Mouse (Mus musculus): ENCODE measurements around the gene Rnase12. TPM values are rescaled to one million over a fixed set of nuclear protein-coding genes. Genes with fewer than 3 reads are reported as not detected.
"Not testable (repeated sequence)": the region's sequence is repeated elsewhere in the genome, so short reads cannot be mapped to it uniquely, and the experiment has no call there.

Rnase12 gene
- polyA plus RNA-seq (2015; fragmentation: Nextera tagmentation; extraction: Ambion mirVana): not detected in 2 replicates

GRCm38 (mm10) chr14:51057401-51057831 is at the start of gene Rnase12:
Rnase12 (minus strand) TSS chr14:51057661.
- Histone ChIP-seq H3K4me2 (replicated peaks) (no peak within 1 kb of the TSS; the same call in 1 of the 2 replicates), H3K36me3 (no peaks in the 10 kb centered on the region), H3K4me1 (peaks cover 16% of the 10 kb centered on the region), H3K4me3 (no peak within 1 kb of the TSS), H3K9me3 (no peaks in the 10 kb centered on the region), H3K27ac (no peak within 1 kb of the TSS), H3K27me3 (no peaks in the 10 kb centered on the region), H3K9ac (no peak within 1 kb of the TSS)
- ATAC-seq (ENCODE audit: low FRiP score, low read depth): no peak
- 64% methylated on average over 9 of the region's 9 CpGs for WGBS

- H3K9ac ChIP-seq: no peak overlapping the region
- no peak overlapping the region for H3K4me2 ChIP-seq (replicated peaks)
- H3K27ac ChIP-seq: no peak overlapping the region
- no peak overlapping the region for H3K4me3 ChIP-seq
- 0 out of 2 replicates have a peak, but pooled peaks cover 8% of the 10 kb centered on the region for H3K36me3 ChIP-seq
- no peaks in the 10 kb centered on the region for H3K27me3 ChIP-seq
- ATAC-seq (ENCODE audit: low FRiP score, low read depth): no peak
- no peaks in the 10 kb centered on the region for H3K4me1 ChIP-seq
- no peaks in the 10 kb centered on the region for H3K9me3 ChIP-seq
These were observed 49.0 kb upstream of the Rnase12 start for GRCm38 (mm10) chr14:51106449-51106967.

GRCm38 (mm10) chr14:51104366-51104765 is 46.9 kb upstream of the Rnase12 start:
- no peak overlapping the region for H3K4me2 ChIP-seq (replicated peaks)
- no peaks in the 10 kb centered on the region for H3K9me3 ChIP-seq
- H3K9ac ChIP-seq: no peak overlapping the region
- 0 out of 2 replicates have a peak, but pooled peaks cover 8% of the 10 kb centered on the region for H3K36me3 ChIP-seq
- no peaks in the 10 kb centered on the region for H3K4me1 ChIP-seq
- 87% methylated on average over 2 of the region's 2 CpGs for WGBS
- ATAC-seq (ENCODE audit: low FRiP score, low read depth): no peak
- H3K27ac ChIP-seq: no peak overlapping the region
- H3K27me3 ChIP-seq: no peaks in the 10 kb centered on the region
- no peak overlapping the region for H3K4me3 ChIP-seq

- H3K9ac ChIP-seq: no peak overlapping the region
- H3K27me3 ChIP-seq: no peaks in the 10 kb centered on the region
- 63% methylated on average over 3 of the region's 3 CpGs for WGBS
- H3K4me2 ChIP-seq (replicated peaks): no peak overlapping the region
- H3K27ac ChIP-seq: no peak overlapping the region
- no peak for ATAC-seq (ENCODE audit: low FRiP score, low read depth)
- H3K9me3 ChIP-seq: no peaks in the 10 kb centered on the region
- H3K36me3 ChIP-seq: 0 out of 2 replicates have a peak, but pooled peaks cover 8% of the 10 kb centered on the region
- no peak overlapping the region for H3K4me3 ChIP-seq
- H3K4me1 ChIP-seq: no peaks in the 10 kb centered on the region
These were observed 45.8 kb upstream of the Rnase12 start for GRCm38 (mm10) chr14:51103217-51103616.

- 71% methylated on average over 9 of the region's 9 CpGs for WGBS
- H3K9ac ChIP-seq: no peak overlapping the region
- H3K36me3 ChIP-seq: 0 out of 2 replicates have a peak, but pooled peaks cover 8% of the 10 kb centered on the region
- H3K4me1 ChIP-seq: no peaks in the 10 kb centered on the region
- H3K4me3 ChIP-seq: no peak overlapping the region
- H3K9me3 ChIP-seq: no peaks in the 10 kb centered on the region
- ATAC-seq (ENCODE audit: low FRiP score, low read depth): no peak
- no peak overlapping the region for H3K4me2 ChIP-seq (replicated peaks)
- H3K27ac ChIP-seq: no peak overlapping the region
- H3K27me3 ChIP-seq: no peaks in the 10 kb centered on the region
These were observed 43.8 kb upstream of the Rnase12 start for GRCm38 (mm10) chr14:51101284-51101683.

GRCm38 (mm10) chr14:51098921-51099320 is 41.5 kb upstream of the Rnase12 start:
- no peak overlapping the region for H3K27ac ChIP-seq
- H3K9ac ChIP-seq: no peak overlapping the region
- WGBS: 93% methylated on average over 11 of the region's 11 CpGs
- no peaks in the 10 kb centered on the region for H3K36me3 ChIP-seq
- H3K4me2 ChIP-seq (replicated peaks): no peak overlapping the region
- H3K4me3 ChIP-seq: no peak overlapping the region
- H3K4me1 ChIP-seq: no peaks in the 10 kb centered on the region
- ATAC-seq (ENCODE audit: low FRiP score, low read depth): no peak
- no peaks in the 10 kb centered on the region for H3K27me3 ChIP-seq
- H3K9me3 ChIP-seq: no peaks in the 10 kb centered on the region

- ATAC-seq (ENCODE audit: low FRiP score, low read depth): peak; percentile 24; the same call in 1 of the 2 replicates
- not testable (repeated sequence) for H3K9ac ChIP-seq; H3K4me3 ChIP-seq; H3K36me3 ChIP-seq; H3K27me3 ChIP-seq; H3K27ac ChIP-seq; H3K9me3 ChIP-seq; H3K4me1 ChIP-seq; H3K4me2 ChIP-seq (replicated peaks)
- 9% methylated on average over 1 of the region's 1 CpGs for WGBS
These were observed 40.8 kb upstream of the Rnase12 start for GRCm38 (mm10) chr14:51098300-51098699.

- no peak for ATAC-seq (ENCODE audit: low FRiP score, low read depth)
- Histone ChIP-seq H3K9ac (no peak overlapping the region), H3K4me3 (no peak overlapping the region), H3K27me3 (no peaks in the 10 kb centered on the region), H3K9me3 (no peaks in the 10 kb centered on the region), H3K4me2 (replicated peaks) (no peak overlapping the region), H3K4me1 (peaks cover 8% of the 10 kb centered on the region; the same call in 1 of the 2 replicates), H3K36me3 (no peaks in the 10 kb centered on the region), H3K27ac (no peak overlapping the region)
- 57% methylated on average over 9 of the region's 9 CpGs for WGBS
These were observed 38.5 kb upstream of the Rnase12 start for GRCm38 (mm10) chr14:51095736-51096524.

- no peak overlapping the region for H3K4me3 ChIP-seq
- no peaks in the 10 kb centered on the region for H3K27me3 ChIP-seq
- ATAC-seq (ENCODE audit: low FRiP score, low read depth): no peak
- no peaks in the 10 kb centered on the region for H3K9me3 ChIP-seq
- H3K36me3 ChIP-seq: no peaks in the 10 kb centered on the region
- WGBS: 70% methylated on average over 9 of the region's 9 CpGs
- H3K4me2 ChIP-seq (replicated peaks): no peak overlapping the region
- H3K4me1 ChIP-seq: peaks cover 8% of the 10 kb centered on the region; the same call in 1 of the 2 replicates
- no peak overlapping the region for H3K9ac ChIP-seq
- no peak overlapping the region for H3K27ac ChIP-seq
These were observed 37.5 kb upstream of the Rnase12 start for GRCm38 (mm10) chr14:51094921-51095320.

- Histone ChIP-seq H3K4me1 (peaks cover 8% of the 10 kb centered on the region; the same call in 1 of the 2 replicates), H3K27me3 (no peaks in the 10 kb centered on the region), H3K9ac (no peak overlapping the region), H3K27ac (no peak overlapping the region), H3K36me3 (no peaks in the 10 kb centered on the region), H3K9me3 (no peaks in the 10 kb centered on the region), H3K4me3 (no peak overlapping the region), H3K4me2 (replicated peaks) (no peak overlapping the region)
- ATAC-seq (ENCODE audit: low FRiP score, low read depth): no peak
- WGBS: 78% methylated on average over 5 of the region's 5 CpGs
These were observed 36.8 kb upstream of the Rnase12 start for GRCm38 (mm10) chr14:51094096-51094875.

- peaks cover 8% of the 10 kb centered on the region; the same call in 1 of the 2 replicates for H3K4me1 ChIP-seq
- no peak overlapping the region for H3K4me2 ChIP-seq (replicated peaks)
- H3K4me3 ChIP-seq: no peak overlapping the region
- 24% methylated on average over 3 of the region's 3 CpGs for WGBS
- H3K36me3 ChIP-seq: no peaks in the 10 kb centered on the region
- no peaks in the 10 kb centered on the region for H3K27me3 ChIP-seq
- no peak for ATAC-seq (ENCODE audit: low FRiP score, low read depth)
- H3K9me3 ChIP-seq: no peaks in the 10 kb centered on the region
- H3K27ac ChIP-seq: no peak overlapping the region
- H3K9ac ChIP-seq: no peak overlapping the region
These were observed 36.0 kb upstream of the Rnase12 start for GRCm38 (mm10) chr14:51093496-51093895.

- H3K9me3 ChIP-seq: no peaks in the 10 kb centered on the region
- 57% methylated on average over 8 of the region's 8 CpGs for WGBS
- H3K9ac ChIP-seq: no peak overlapping the region
- no peaks in the 10 kb centered on the region for H3K27me3 ChIP-seq
- no peak for ATAC-seq (ENCODE audit: low FRiP score, low read depth)
- H3K36me3 ChIP-seq: no peaks in the 10 kb centered on the region
- no peak overlapping the region for H3K27ac ChIP-seq
- H3K4me3 ChIP-seq: peak overlapping the region; percentile 70
- peaks cover 13% of the 10 kb centered on the region; the same call in 1 of the 2 replicates for H3K4me1 ChIP-seq
- H3K4me2 ChIP-seq (replicated peaks): peak overlapping the region; percentile 74
These were observed 34.7 kb upstream of the Rnase12 start for GRCm38 (mm10) chr14:51092073-51092620.
